Mouse (Mus musculus): ENCODE data around the gene Kcnq1. TPM values are rescaled to one million over a fixed set of nuclear protein-coding genes. Genes with fewer than 3 reads are reported as not detected.

The Kcnq1 gene
- total RNA-seq, 1 experiment: 0.22 TPM

DNA sequence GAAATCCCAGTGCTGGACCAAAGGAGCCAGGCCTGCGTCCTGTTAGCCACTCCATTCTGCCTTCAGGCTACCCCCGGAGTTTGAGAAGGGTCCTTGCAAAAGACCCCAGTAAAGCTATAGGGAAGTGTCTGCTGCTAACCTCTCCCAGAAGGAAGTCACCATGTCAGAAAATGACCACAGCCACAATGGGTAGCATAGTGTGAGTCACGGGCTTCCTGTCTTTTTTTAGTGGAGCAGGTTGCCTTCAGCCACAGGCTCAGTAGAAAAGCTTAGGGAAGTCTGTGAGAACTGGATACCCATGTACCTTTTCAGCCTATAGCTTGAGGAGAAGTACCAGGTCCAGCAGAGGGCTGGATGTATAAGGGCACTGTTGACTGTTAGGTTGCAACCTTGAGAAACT is 267.1 kb downstream of the Kcnq1 start:
- TF ChIP-seq HCFC1 (IDR thresholded peaks at IDR 0.05; ENCODE audit: borderline replicate concordance, insufficient read depth, low read length) (no peak), ZC3H11A (IDR thresholded peaks at IDR 0.05; ENCODE audit: borderline replicate concordance, low read depth, low read length) (no peak), MAFK (IDR thresholded peaks at IDR 0.05; ENCODE audit: insufficient read depth, low read depth, low read length) (no peak), CHD2 (IDR thresholded peaks at IDR 0.05; ENCODE audit: low read depth, low read length) (no peak), ZNF384 (IDR thresholded peaks at IDR 0.05; ENCODE audit: low read depth, low read length) (no peak)
- peaks cover 0 to 2% of the 10 kb centered on the region in 2 experiments; a peak in 1 of 4 replicates for H3K4me1 ChIP-seq (ENCODE audit: control insufficient read depth in 2 of 2, insufficient read depth in 2 of 2, low read length in 2 of 2, poor library complexity in 1 of 2)
- no peak for DNase-seq (ENCODE audit: low read depth, low spot score)
- no peak overlapping the region for H3K4me3 ChIP-seq (ENCODE audit: insufficient read depth in 1 of 2, low read depth in 1 of 2, low read length in 2 of 2, poor library complexity in 1 of 2, severe bottlenecking in 1 of 2)
- H3K9ac ChIP-seq (ENCODE audit: insufficient read depth, low read depth, low read length, poor library complexity, severe bottlenecking): no peak overlapping the region
- in situ Hi-C loops (cut with MboI; ENCODE audit: low sequenced_read_pairs in 2 of 2, unreplicated experiment in 2 of 2): no loop called here
- H3K9me3 ChIP-seq (ENCODE audit: control insufficient read depth, insufficient read depth, low read depth, low read length): no peaks in the 10 kb centered on the region
- no peaks in the 10 kb centered on the region for H3K36me3 ChIP-seq (ENCODE audit: control insufficient read depth, insufficient read depth, low read length, poor library complexity, severe bottlenecking)
- no peak overlapping the region for H3K27ac ChIP-seq (ENCODE audit: insufficient read depth, low read depth, low read length, poor library complexity, severe bottlenecking)

DNA sequence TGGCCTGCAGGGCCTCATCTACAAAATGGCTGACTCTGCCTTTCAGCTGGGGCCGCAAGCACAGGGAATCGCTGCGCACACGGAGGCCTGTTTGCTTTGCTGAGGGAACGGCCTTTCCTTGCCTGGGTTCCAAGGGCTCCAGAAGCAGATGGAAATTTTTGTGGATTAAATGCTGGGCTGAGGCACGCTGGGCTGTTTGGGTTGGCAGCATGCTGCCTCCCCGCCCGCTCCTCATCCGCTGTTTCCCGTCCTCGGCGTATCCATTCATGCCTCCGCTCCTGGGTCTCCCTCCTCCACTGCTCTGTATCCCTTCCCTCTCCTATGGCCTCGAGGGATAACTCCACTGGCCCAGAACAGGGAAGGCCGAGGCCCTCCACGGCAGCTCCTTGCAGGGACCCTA is 269.8 kb downstream of the Kcnq1 start:
- Histone ChIP-seq H3K9ac (ENCODE audit: insufficient read depth, low read depth, low read length, poor library complexity, severe bottlenecking) (no peak overlapping the region; the same call in 1 of the 2 replicates), H3K4me3 (ENCODE audit: insufficient read depth in 1 of 2, low read depth in 1 of 2, low read length in 2 of 2, poor library complexity in 1 of 2, severe bottlenecking in 1 of 2) (no peak overlapping the region), H3K36me3 (ENCODE audit: control insufficient read depth, insufficient read depth, low read length, poor library complexity, severe bottlenecking) (no peaks in the 10 kb centered on the region), H3K9me3 (ENCODE audit: control insufficient read depth, insufficient read depth, low read depth, low read length) (no peaks in the 10 kb centered on the region), H3K4me1 (ENCODE audit: control insufficient read depth in 2 of 2, insufficient read depth in 2 of 2, low read length in 2 of 2, poor library complexity in 1 of 2) (peaks cover 0 to 2% of the 10 kb centered on the region in 2 experiments; a peak in 1 of 4 replicates), H3K27ac (ENCODE audit: insufficient read depth, low read depth, low read length, poor library complexity, severe bottlenecking) (no peak overlapping the region)
- DNase-seq (ENCODE audit: low read depth, low spot score): no peak
- in situ Hi-C loops (cut with MboI; ENCODE audit: low sequenced_read_pairs in 2 of 2, unreplicated experiment in 2 of 2): no loop called here
- no peak for TF ChIP-seq HCFC1 (IDR thresholded peaks at IDR 0.05; ENCODE audit: borderline replicate concordance, insufficient read depth, low read length)
- no peak for TF ChIP-seq ZC3H11A (IDR thresholded peaks at IDR 0.05; ENCODE audit: borderline replicate concordance, low read depth, low read length)
- TF ChIP-seq CHD2 (IDR thresholded peaks at IDR 0.05; ENCODE audit: low read depth, low read length): no peak
- TF ChIP-seq MAFK (IDR thresholded peaks at IDR 0.05; ENCODE audit: insufficient read depth, low read depth, low read length): no peak
- TF ChIP-seq ZNF384 (IDR thresholded peaks at IDR 0.05; ENCODE audit: low read depth, low read length): no peak

GRCm38 (mm10) chr7:143380466-143381073 is 274.4 kb downstream of the Kcnq1 start:
- Histone ChIP-seq H3K4me1 (ENCODE audit: control insufficient read depth in 2 of 2, insufficient read depth in 2 of 2, low read length in 2 of 2, poor library complexity in 1 of 2) (peaks cover 0 to 2% of the 10 kb centered on the region in 2 experiments; a peak in 1 of 4 replicates), H3K27ac (ENCODE audit: insufficient read depth, low read depth, low read length, poor library complexity, severe bottlenecking) (no peak overlapping the region), H3K4me3 (ENCODE audit: insufficient read depth in 1 of 2, low read depth in 1 of 2, low read length in 2 of 2, poor library complexity in 1 of 2, severe bottlenecking in 1 of 2) (no peak overlapping the region), H3K36me3 (ENCODE audit: control insufficient read depth, insufficient read depth, low read length, poor library complexity, severe bottlenecking) (no peaks in the 10 kb centered on the region), H3K9ac (ENCODE audit: insufficient read depth, low read depth, low read length, poor library complexity, severe bottlenecking) (no peak overlapping the region), H3K9me3 (ENCODE audit: control insufficient read depth, insufficient read depth, low read depth, low read length) (no peaks in the 10 kb centered on the region)
- no peak for DNase-seq (ENCODE audit: low read depth, low spot score)
- in situ Hi-C loops (cut with MboI; ENCODE audit: low sequenced_read_pairs in 2 of 2, unreplicated experiment in 2 of 2): no loop called here
- TF ChIP-seq HCFC1 (IDR thresholded peaks at IDR 0.05; ENCODE audit: borderline replicate concordance, insufficient read depth, low read length): no peak
- TF ChIP-seq ZC3H11A (IDR thresholded peaks at IDR 0.05; ENCODE audit: borderline replicate concordance, low read depth, low read length): no peak
- no peak for TF ChIP-seq CHD2 (IDR thresholded peaks at IDR 0.05; ENCODE audit: low read depth, low read length)
- no peak for TF ChIP-seq MAFK (IDR thresholded peaks at IDR 0.05; ENCODE audit: insufficient read depth, low read depth, low read length)
- TF ChIP-seq ZNF384 (IDR thresholded peaks at IDR 0.05; ENCODE audit: low read depth, low read length): no peak

DNA sequence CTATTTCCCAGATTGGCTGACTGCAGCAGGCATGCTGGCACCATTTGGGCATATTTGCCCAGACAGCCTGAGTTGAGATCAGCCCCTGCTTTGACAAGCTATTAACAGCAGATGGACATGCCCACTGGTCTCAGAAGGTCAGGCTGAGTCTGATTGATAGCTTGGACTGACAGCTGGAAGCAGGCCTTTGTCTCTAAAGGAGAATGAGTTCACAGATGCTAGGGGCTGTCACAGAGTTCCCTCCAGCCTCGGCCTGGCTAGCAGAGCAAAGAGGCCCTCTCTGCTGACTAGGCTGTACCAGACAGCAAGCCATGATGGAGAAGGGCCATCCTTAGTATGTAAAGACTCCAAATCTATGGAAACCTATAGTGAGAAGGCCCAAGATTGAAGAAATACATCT is 280.5 kb downstream of the Kcnq1 start:
- Histone ChIP-seq H3K36me3 (ENCODE audit: control insufficient read depth, insufficient read depth, low read length, poor library complexity, severe bottlenecking) (no peaks in the 10 kb centered on the region), H3K4me1 (ENCODE audit: control insufficient read depth in 2 of 2, insufficient read depth in 2 of 2, low read length in 2 of 2, poor library complexity in 1 of 2) (peaks cover 0 to 2% of the 10 kb centered on the region in 2 experiments; a peak in 2 of 4 replicates), H3K27ac (ENCODE audit: insufficient read depth, low read depth, low read length, poor library complexity, severe bottlenecking) (no peak overlapping the region), H3K4me3 (ENCODE audit: insufficient read depth in 1 of 2, low read depth in 1 of 2, low read length in 2 of 2, poor library complexity in 1 of 2, severe bottlenecking in 1 of 2) (no peak overlapping the region), H3K9me3 (ENCODE audit: control insufficient read depth, insufficient read depth, low read depth, low read length) (no peaks in the 10 kb centered on the region), H3K9ac (ENCODE audit: insufficient read depth, low read depth, low read length, poor library complexity, severe bottlenecking) (no peak overlapping the region)
- DNase-seq (ENCODE audit: low read depth, low spot score): no peak
- TF ChIP-seq ZC3H11A (IDR thresholded peaks at IDR 0.05; ENCODE audit: borderline replicate concordance, low read depth, low read length): no peak
- TF ChIP-seq HCFC1 (IDR thresholded peaks at IDR 0.05; ENCODE audit: borderline replicate concordance, insufficient read depth, low read length): no peak
- no peak for TF ChIP-seq ZNF384 (IDR thresholded peaks at IDR 0.05; ENCODE audit: low read depth, low read length)
- no peak for TF ChIP-seq CHD2 (IDR thresholded peaks at IDR 0.05; ENCODE audit: low read depth, low read length)
- no peak for TF ChIP-seq MAFK (IDR thresholded peaks at IDR 0.05; ENCODE audit: insufficient read depth, low read depth, low read length)
- in situ Hi-C loops (cut with MboI; ENCODE audit: low sequenced_read_pairs in 2 of 2, unreplicated experiment in 2 of 2): no loop called here

Data from ES-E14 (cell line).